Mouse (Mus musculus) layer of hippocampus, postnatal 10 days (tissue): ENCODE data around the gene Ptpn12. TPM values are rescaled to one million over a fixed set of nuclear protein-coding genes. Genes with fewer than 3 reads are reported as not detected.

Experiments
- DNase-seq, 2 experiments: peaks; one replicate each; pipeline ENCODE4 v3.0.0; 2021; ENCODE audit warnings: low spot score in 2 of 2
- total RNA-seq, 2 experiments: library from RNA; stranded (reverse); gene quantifications; 2 replicates each; pipeline ENCODE4 v1.2.3; 2021

The Ptpn12 gene
- total RNA-seq, 2 experiments from 2014 or later, result 46.1 to 49.7 TPM

- DNase-seq, result no peak
These were observed 23.1 kb downstream of the Ptpn12 start for GRCm38 (mm10) chr5:21032626-21033025.

- DNase-seq, result no peak
These were observed 25.5 kb downstream of the Ptpn12 start for GRCm38 (mm10) chr5:21030226-21030625.

- no peak for DNase-seq
These were observed 38.6 kb downstream of the Ptpn12 start for GRCm38 (mm10) chr5:21017075-21017474.

GRCm38 (mm10) chr5:21010908-21011307 is 44.8 kb downstream of the Ptpn12 start:
- DNase-seq, result no peak

- DNase-seq, result no peak
These were observed 53.0 kb downstream of the Ptpn12 start for GRCm38 (mm10) chr5:21002723-21003122.

GRCm38 (mm10) chr5:21001622-21002315 is 53.9 kb downstream of the Ptpn12 start:
- no peak for DNase-seq

- no peak for DNase-seq
These were observed 57.3 kb downstream of the Ptpn12 start for GRCm38 (mm10) chr5:20998427-20998826.

- DNase-seq, result no peak
These were observed 58.2 kb downstream of the Ptpn12 start for GRCm38 (mm10) chr5:20997555-20997954.

- no peak for DNase-seq
These were observed 65.5 kb downstream of the Ptpn12 start for GRCm38 (mm10) chr5:20990062-20990809.

GRCm38 (mm10) chr5:20986271-20986670 is 69.4 kb downstream of the Ptpn12 start:
- DNase-seq, result no peak

GRCm38 (mm10) chr5:20983505-20983904 is 72.2 kb downstream of the Ptpn12 start:
- DNase-seq, result no peak

- DNase-seq, result no peak
These were observed 81.0 kb downstream of the Ptpn12 start for GRCm38 (mm10) chr5:20974690-20975089.

- no peak for DNase-seq
These were observed 81.7 kb downstream of the Ptpn12 start for GRCm38 (mm10) chr5:20973999-20974398.

GRCm38 (mm10) chr5:20973069-20973468 is 82.6 kb downstream of the Ptpn12 start:
- no peak for DNase-seq

- DNase-seq, result peak; percentile 30 to 41
These were observed 86.7 kb downstream of the Ptpn12 start for GRCm38 (mm10) chr5:20968963-20969362.

- no peak for DNase-seq
These were observed 87.2 kb downstream of the Ptpn12 start for GRCm38 (mm10) chr5:20968493-20968892.

GRCm38 (mm10) chr5:20967942-20968341 is 87.8 kb downstream of the Ptpn12 start:
- no peak for DNase-seq

GRCm38 (mm10) chr5:20964446-20964845 is 91.3 kb downstream of the Ptpn12 start:
- DNase-seq, result no peak

GRCm38 (mm10) chr5:20963295-20963694 is 92.4 kb downstream of the Ptpn12 start:
- peak in 1 of 2 experiments; percentile 42 for DNase-seq

- no peak for DNase-seq
These were observed 94.8 kb downstream of the Ptpn12 start for GRCm38 (mm10) chr5:20960927-20961326.

GRCm38 (mm10) chr5:20956298-20956697 is 99.4 kb downstream of the Ptpn12 start, which contains the start of gene Rsbn1l:
Gene Rsbn1l (minus strand): TSS chr5:20956398.
- no peak for DNase-seq

- DNase-seq, result no peak
These were observed 100.4 kb downstream of the Ptpn12 start for GRCm38 (mm10) chr5:20955114-20955835.
